Mouse (Mus musculus): ENCODE results near the gene Mak.
A peak's percentile ranks its signal among the peaks of the same experiment; 100 is the strongest.
"Not testable (repeated sequence)": the region's sequence is repeated elsewhere in the genome, so short reads cannot be mapped to it uniquely, and the experiment has no call there.

The Mak gene

DNA sequence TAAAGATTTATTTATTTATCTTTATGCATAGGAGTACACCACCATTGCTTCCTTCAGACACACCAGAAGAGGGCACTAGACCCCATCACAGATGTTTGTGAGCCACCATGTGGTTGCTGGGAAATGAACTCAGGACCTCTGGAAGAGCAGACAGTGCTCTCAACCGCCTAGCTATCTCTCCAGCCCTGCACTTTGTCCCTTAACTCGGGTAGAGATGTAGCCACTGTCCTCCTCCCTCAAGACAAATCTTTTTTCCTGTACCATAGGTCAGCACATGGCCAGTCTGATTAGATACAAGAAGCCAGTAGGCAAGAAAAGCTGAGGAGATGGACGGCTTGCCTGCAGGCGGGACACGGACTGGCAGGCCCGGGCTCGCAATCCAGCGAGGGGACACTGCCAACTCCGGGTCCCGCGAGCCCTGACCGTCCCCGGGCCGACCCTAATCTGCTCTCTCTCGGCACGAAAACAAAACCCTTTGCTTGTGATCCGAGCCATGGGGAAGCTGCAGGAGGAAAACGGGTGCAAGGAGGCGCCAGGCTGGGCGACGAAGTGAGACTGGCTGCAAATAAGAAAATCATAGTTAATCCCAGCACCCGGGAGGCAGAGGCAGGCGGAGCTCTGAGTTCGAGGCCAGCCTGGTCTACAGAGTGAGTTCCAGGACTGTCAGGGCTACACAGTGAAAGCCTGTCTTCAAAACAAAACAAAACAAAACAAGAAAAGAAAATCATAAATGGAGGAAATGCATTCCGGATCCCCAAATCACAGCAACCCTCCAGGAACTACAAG lies 79.2 kb downstream of the Mak start:
- DNase-seq (ENCODE audit: extremely low spot score, low spot score): peak; percentile 52

DNA sequence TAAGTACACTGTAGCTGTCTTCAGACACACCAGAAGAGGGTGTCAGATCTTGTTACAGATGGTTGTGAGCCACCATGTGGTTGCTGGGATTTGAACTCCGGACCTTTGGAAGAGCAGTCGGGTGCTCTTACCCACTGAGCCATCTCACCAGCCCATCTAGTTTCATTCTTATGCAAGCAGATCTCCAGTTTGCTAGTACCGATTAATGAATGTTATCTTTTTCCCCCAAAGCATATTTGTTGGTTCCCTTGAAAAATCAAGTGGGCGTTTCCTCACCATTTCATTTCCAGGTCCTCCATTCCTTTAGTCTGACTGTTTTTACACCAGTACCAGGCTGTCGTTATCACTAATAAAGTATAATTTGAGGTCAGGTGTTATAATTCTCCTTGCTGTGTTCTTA lies 81.0 kb downstream of the Mak start:
- DNase-seq (ENCODE audit: extremely low spot score, low spot score): not testable (repeated sequence)

DNA sequence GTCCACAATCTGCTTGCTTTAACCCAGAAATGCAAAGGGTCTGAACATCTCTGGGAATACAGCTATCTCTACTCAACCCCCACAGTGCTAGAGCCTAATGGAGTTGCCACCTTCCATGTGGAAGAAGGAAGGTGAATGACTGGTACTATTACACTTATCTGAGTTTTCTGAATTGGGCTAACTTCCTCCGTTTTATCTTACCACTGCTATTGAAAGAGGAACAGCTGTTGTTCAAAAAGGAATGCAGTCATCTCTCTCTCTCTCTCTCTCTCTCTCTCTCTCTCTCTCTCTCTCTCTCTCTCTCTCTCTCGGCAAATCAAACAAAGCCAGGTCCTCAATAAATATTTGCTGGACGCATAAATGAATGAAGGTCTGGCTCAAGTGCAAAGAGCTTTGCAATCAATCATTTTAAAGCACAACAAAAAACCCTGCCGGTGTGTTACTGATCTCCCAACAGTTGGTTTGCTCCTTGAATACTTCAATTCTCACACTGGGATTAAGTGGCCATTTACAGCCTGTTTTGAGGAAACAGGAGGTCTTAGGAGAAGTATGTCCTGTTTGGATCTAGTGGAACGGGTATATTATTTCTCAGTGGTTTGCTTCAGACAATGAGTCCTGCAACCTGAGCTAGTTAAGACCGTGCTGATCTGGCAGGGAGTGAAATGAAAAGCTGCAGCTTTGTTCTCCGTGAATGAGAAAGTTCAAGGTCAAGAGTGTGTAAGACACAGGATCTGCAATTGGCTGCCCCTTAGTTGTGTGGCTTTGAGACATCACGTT lies 84.8 kb downstream of the Mak start:
- no peak for DNase-seq (ENCODE audit: extremely low spot score, low spot score)

DNA sequence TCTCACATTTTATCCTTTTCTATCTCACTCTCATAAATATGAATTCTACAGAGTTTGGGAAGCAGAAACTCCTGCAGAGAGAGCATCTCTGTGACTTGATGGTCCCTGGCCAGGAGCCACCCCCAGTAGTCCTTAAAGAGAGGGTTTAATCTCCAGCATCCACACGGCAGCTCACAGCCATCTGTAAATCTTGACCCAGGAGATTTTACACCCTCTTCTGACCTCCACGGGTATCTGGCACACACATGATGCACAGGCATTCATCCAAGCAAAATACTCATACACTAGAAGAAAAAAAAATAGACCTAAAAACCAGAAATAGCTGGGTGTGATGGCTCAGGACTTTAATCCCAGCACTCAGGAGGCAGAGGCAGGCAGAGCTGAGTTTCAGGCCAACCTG lies 91.1 kb downstream of the Mak start:
- no peak for DNase-seq (ENCODE audit: extremely low spot score, low spot score)

DNA sequence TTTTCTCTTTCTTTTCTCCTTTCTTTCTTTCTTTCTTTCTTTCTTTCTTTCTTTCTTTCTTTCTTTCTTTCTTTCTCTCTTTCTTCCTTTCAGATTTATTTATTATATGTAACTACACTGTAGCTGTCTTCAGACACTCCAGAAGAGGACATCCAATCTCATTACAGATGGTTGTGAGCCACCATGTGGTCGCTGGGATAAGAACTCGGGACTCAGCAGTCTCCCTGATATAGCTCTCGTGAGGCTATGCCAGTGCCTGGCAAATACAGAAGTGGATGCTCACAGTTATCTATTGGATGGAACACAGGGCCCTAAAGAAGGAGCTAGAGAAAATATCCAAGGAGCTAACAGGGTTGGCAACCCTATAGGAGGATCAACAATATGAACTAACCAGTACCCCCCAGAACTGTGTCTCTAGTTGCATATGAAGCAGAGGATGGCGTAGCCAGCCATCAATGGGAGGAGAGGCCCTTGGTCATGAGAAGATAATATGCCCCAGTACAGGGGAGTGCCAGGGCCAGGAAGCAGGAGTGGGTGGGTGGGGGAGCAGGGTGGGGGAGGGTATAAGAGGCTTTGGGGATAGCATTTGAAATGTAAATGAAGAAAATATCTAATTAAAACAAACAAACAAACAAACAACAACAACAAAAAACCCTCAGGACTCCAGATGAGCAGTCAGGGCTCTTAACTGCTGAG lies 91.8 kb downstream of the Mak start:
- not testable (repeated sequence) for DNase-seq (ENCODE audit: extremely low spot score, low spot score)

DNA sequence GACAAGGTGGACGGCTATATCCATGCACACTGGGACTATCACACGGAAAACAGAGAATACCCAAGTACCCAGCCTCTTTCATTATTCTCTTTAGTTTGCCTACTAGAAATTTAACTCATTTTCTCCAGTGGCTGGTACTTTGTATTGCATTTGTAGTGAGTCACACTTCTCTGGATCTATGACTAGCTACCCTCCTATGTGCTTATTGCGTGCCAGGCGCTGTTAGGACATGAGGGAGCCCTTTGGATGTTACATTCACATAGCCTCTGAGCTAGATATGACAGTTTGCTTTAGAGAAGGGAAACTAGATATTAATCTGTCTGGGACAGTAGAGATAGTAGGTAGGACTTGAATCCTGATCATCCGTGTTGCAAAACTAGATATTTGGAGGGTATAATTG lies 93.4 kb downstream of the Mak start:
- DNase-seq (ENCODE audit: extremely low spot score, low spot score): no peak

DNA sequence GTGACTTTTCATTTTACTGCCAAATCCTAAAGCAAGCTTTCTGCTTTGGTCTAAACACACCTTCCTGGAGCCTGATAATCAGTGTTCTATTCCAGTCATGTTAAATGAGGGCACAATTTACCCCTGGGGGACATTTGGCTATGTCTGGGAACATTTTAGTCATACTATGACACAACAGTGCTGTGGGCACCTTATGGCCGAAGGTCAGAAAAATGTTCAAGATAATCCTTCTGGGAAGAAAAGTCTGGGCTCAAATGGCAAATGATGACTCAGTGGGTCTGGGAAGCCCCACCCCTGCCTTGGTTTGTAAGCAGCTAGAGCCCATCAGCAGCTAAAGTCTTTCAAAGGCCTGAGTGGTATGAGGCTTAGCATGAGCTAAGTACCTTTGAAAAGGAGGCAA lies 96.7 kb downstream of the Mak start:
- no peak for DNase-seq (ENCODE audit: extremely low spot score, low spot score)

DNA sequence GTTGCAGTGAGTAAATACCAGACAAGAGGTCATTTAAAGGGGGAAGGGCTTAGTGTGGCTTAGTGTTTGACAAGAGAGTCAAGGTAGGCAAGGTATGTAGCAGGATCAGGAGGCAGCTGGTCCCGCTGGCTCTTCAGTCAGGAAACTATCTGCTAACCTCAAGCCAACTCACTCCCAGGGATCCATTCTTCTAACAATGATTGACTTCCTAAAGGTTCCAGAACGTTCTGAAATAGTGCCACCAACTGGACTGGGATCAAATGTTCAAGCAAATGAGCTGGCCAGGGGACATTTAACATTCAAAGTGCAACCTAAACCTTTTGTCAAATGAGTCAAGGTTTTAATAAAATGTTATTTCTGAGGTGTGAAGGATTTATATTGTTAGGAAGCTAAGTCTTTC lies 100.2 kb downstream of the Mak start:
- DNase-seq (ENCODE audit: extremely low spot score, low spot score): no peak

DNA sequence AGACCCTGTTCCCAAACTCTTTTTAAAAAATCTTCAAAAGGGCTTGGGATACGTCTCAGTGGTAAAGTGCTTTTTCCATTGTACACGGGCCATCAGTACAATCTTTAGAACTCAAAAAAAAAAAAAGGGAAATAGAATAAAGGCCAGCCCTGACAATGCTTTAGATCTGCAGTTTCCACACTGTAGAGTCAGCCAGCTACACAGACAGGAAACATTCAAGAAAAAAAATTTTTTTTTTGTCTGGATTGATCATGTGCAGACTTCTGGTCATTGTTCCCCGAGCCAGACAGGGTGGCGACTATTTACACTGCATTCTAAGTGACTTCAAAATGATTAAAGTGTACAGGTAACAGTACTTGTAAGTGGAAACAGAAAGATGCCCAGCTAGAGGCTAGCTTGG lies 100.9 kb downstream of the Mak start:
- no peak for DNase-seq (ENCODE audit: extremely low spot score, low spot score)

DNA sequence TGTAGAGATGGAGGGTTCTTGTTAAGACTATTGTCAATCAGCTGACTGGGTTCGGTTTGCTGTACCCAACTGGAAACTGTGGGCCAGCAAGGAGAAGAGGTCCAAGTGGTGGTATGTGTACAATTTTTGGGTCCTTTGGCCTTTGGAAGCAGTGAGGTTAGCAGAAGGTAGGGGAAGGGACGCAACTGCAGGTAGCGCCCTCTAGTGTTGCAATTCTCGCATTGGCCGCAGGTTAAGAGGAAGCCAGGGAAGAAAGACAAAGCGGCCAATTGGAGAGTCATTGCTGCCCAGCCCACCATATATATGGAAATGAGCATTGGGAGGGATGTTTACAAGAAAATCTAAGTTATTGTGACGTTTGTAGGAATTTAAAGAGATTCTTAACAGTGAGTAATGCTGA lies 101.9 kb downstream of the Mak start:
- DNase-seq (ENCODE audit: extremely low spot score, low spot score): peak; percentile 44
